Mouse (Mus musculus): Measurements from ENCODE around the gene Stat5b. TPM values are rescaled to one million over a fixed set of nuclear protein-coding genes. Genes with fewer than 3 reads are reported as not detected.
A peak's percentile ranks its signal among the peaks of the same experiment; 100 is the strongest.

Gene Stat5b
- polyA plus RNA-seq, 1 experiment from 2014 or later = 26.8 TPM

GRCm38 (mm10) chr11:100831396-100831795 is 19.1 kb downstream of the Stat5b start:
- H3K27ac ChIP-seq = no peak overlapping the region
- no peak overlapping the region for H3K9ac ChIP-seq
- H3K4me3 ChIP-seq (replicated peaks) = no peak overlapping the region
- H3K4me2 ChIP-seq (replicated peaks) = no peak overlapping the region
- H3K27me3 ChIP-seq (replicated peaks) = no peaks in the 10 kb centered on the region
- H3K9me3 ChIP-seq = no peaks in the 10 kb centered on the region
- 0 out of 2 replicates have a peak, but pooled peaks cover 7% of the 10 kb centered on the region for H3K4me1 ChIP-seq (replicated peaks)
- H3K36me3 ChIP-seq = no peaks in the 10 kb centered on the region
- ATAC-seq = no peak
- 80% methylated on average over 10 of the region's 10 CpGs for WGBS

GRCm38 (mm10) chr11:100829691-100830090 is 20.8 kb downstream of the Stat5b start:
- Histone ChIP-seq H3K4me3 (replicated peaks) (no peak overlapping the region), H3K9ac (no peak overlapping the region), H3K27me3 (replicated peaks) (no peaks in the 10 kb centered on the region), H3K4me1 (replicated peaks) (0 out of 2 replicates have a peak, but pooled peaks cover 7% of the 10 kb centered on the region), H3K36me3 (no peaks in the 10 kb centered on the region), H3K9me3 (no peaks in the 10 kb centered on the region), H3K4me2 (replicated peaks) (no peak overlapping the region), H3K27ac (no peak overlapping the region)
- no peak for ATAC-seq
- 84% methylated on average over 12 of the region's 12 CpGs for WGBS

- H3K27ac ChIP-seq = no peak overlapping the region
- H3K27me3 ChIP-seq (replicated peaks) = no peaks in the 10 kb centered on the region
- no peak overlapping the region for H3K9ac ChIP-seq
- ATAC-seq = peak; percentile 69
- H3K4me1 ChIP-seq (replicated peaks) = 0 out of 2 replicates have a peak, but pooled peaks cover 7% of the 10 kb centered on the region
- H3K36me3 ChIP-seq = no peaks in the 10 kb centered on the region
- no peak overlapping the region for H3K4me2 ChIP-seq (replicated peaks)
- H3K4me3 ChIP-seq (replicated peaks) = no peak overlapping the region
- H3K9me3 ChIP-seq = no peaks in the 10 kb centered on the region
- WGBS = 48% methylated on average over 10 of the region's 10 CpGs
Measured at GRCm38 (mm10) chr11:100828676-100829151, 21.8 kb downstream of the Stat5b start.

GRCm38 (mm10) chr11:100826161-100826866 is 24.2 kb downstream of the Stat5b start:
- WGBS = 74% methylated on average over 13 of the region's 13 CpGs
- H3K4me2 ChIP-seq (replicated peaks) = no peak overlapping the region
- no peak for ATAC-seq
- no peak overlapping the region for H3K27ac ChIP-seq
- H3K9ac ChIP-seq = no peak overlapping the region
- no peak overlapping the region for H3K4me3 ChIP-seq (replicated peaks)
- no peaks in the 10 kb centered on the region for H3K27me3 ChIP-seq (replicated peaks)
- H3K36me3 ChIP-seq = no peaks in the 10 kb centered on the region
- no peaks in the 10 kb centered on the region for H3K9me3 ChIP-seq
- 0 out of 2 replicates have a peak, but pooled peaks cover 2% of the 10 kb centered on the region for H3K4me1 ChIP-seq (replicated peaks)

- Histone ChIP-seq H3K4me2 (replicated peaks) (no peak overlapping the region), H3K4me1 (replicated peaks) (0 out of 2 replicates have a peak, but pooled peaks cover 2% of the 10 kb centered on the region), H3K27me3 (replicated peaks) (no peaks in the 10 kb centered on the region), H3K4me3 (replicated peaks) (no peak overlapping the region), H3K27ac (no peak overlapping the region), H3K36me3 (no peaks in the 10 kb centered on the region), H3K9me3 (no peaks in the 10 kb centered on the region), H3K9ac (no peak overlapping the region)
- WGBS = 87% methylated on average over 9 of the region's 9 CpGs
- no peak for ATAC-seq
Measured at GRCm38 (mm10) chr11:100825451-100825850, 25.1 kb downstream of the Stat5b start.

- ATAC-seq = no peak
- WGBS = 79% methylated on average over 7 of the region's 7 CpGs
Measured at GRCm38 (mm10) chr11:100824496-100824895, 26.0 kb downstream of the Stat5b start.

GRCm38 (mm10) chr11:100823543-100824313 is 26.8 kb downstream of the Stat5b start:
- Histone ChIP-seq H3K4me2 (replicated peaks) (no peak overlapping the region), H3K9ac (no peak overlapping the region), H3K4me3 (replicated peaks) (no peak overlapping the region), H3K9me3 (no peaks in the 10 kb centered on the region), H3K4me1 (replicated peaks) (0 out of 2 replicates have a peak, but pooled peaks cover 2% of the 10 kb centered on the region), H3K27me3 (replicated peaks) (no peaks in the 10 kb centered on the region), H3K36me3 (no peaks in the 10 kb centered on the region), H3K27ac (no peak overlapping the region)
- WGBS = 75% methylated on average over 8 of the region's 8 CpGs
- no peak for ATAC-seq

More at GRCm38 (mm10) chr11:100824496-100824895, 26.0 kb downstream of the Stat5b start:
- Histone ChIP-seq H3K4me3 (replicated peaks) (no peak overlapping the region), H3K27ac (no peak overlapping the region), H3K4me2 (replicated peaks) (no peak overlapping the region), H3K9me3 (no peaks in the 10 kb centered on the region), H3K9ac (no peak overlapping the region), H3K36me3 (no peaks in the 10 kb centered on the region), H3K27me3 (replicated peaks) (no peaks in the 10 kb centered on the region), H3K4me1 (replicated peaks) (0 out of 2 replicates have a peak, but pooled peaks cover 2% of the 10 kb centered on the region)

- Histone ChIP-seq H3K27me3 (replicated peaks) (no peaks in the 10 kb centered on the region), H3K27ac (0 out of 2 replicates have a peak overlapping the region, but pooled peaks have one; percentile 13), H3K36me3 (no peaks in the 10 kb centered on the region), H3K4me3 (replicated peaks) (no peak overlapping the region), H3K9me3 (no peaks in the 10 kb centered on the region), H3K4me1 (replicated peaks) (0 out of 2 replicates have a peak, but pooled peaks cover 2% of the 10 kb centered on the region), H3K9ac (0 out of 2 replicates have a peak overlapping the region, but pooled peaks have one; percentile 5), H3K4me2 (replicated peaks) (no peak overlapping the region; the same call in 1 of the 2 replicates)
- 45% methylated on average over 12 of the region's 12 CpGs for WGBS
- no peak for ATAC-seq
Measured at GRCm38 (mm10) chr11:100822365-100822764, 28.2 kb downstream of the Stat5b start.

GRCm38 (mm10) chr11:100821605-100822220 is 28.8 kb downstream of the Stat5b start:
- Histone ChIP-seq H3K9me3 (no peaks in the 10 kb centered on the region), H3K27ac (no peak overlapping the region), H3K36me3 (no peaks in the 10 kb centered on the region), H3K9ac (no peak overlapping the region), H3K4me3 (replicated peaks) (no peak overlapping the region), H3K4me1 (replicated peaks) (0 out of 2 replicates have a peak, but pooled peaks cover 2% of the 10 kb centered on the region), H3K27me3 (replicated peaks) (no peaks in the 10 kb centered on the region), H3K4me2 (replicated peaks) (no peak overlapping the region)
- no peak for ATAC-seq
- WGBS = 87% methylated on average over 13 of the region's 13 CpGs

GRCm38 (mm10) chr11:100820047-100820446 is 30.5 kb downstream of the Stat5b start:
- ATAC-seq = no peak
- WGBS = 89% methylated on average over 8 of the region's 8 CpGs

GRCm38 (mm10) chr11:100819626-100820025 is 30.9 kb downstream of the Stat5b start:
- Histone ChIP-seq H3K4me1 (replicated peaks) (peaks cover 12% of the 10 kb centered on the region; the same call in 1 of the 2 replicates), H3K4me2 (replicated peaks) (no peak overlapping the region), H3K9ac (no peak overlapping the region), H3K9me3 (no peaks in the 10 kb centered on the region), H3K36me3 (no peaks in the 10 kb centered on the region), H3K27ac (no peak overlapping the region), H3K27me3 (replicated peaks) (no peaks in the 10 kb centered on the region), H3K4me3 (replicated peaks) (no peak overlapping the region)
- 89% methylated on average over 16 of the region's 16 CpGs for WGBS
- ATAC-seq = no peak

More at GRCm38 (mm10) chr11:100820047-100820446, 30.5 kb downstream of the Stat5b start:
- Histone ChIP-seq H3K9ac (no peak overlapping the region), H3K4me1 (replicated peaks) (peaks cover 11% of the 10 kb centered on the region; the same call in 1 of the 2 replicates), H3K4me2 (replicated peaks) (no peak overlapping the region), H3K36me3 (no peaks in the 10 kb centered on the region), H3K27me3 (replicated peaks) (no peaks in the 10 kb centered on the region), H3K4me3 (replicated peaks) (no peak overlapping the region), H3K27ac (no peak overlapping the region), H3K9me3 (no peaks in the 10 kb centered on the region)

GRCm38 (mm10) chr11:100819048-100819447 is 31.5 kb downstream of the Stat5b start:
- Histone ChIP-seq H3K4me2 (replicated peaks) (no peak overlapping the region), H3K4me1 (replicated peaks) (peaks cover 16% of the 10 kb centered on the region; the same call in 1 of the 2 replicates), H3K36me3 (no peaks in the 10 kb centered on the region), H3K9me3 (no peaks in the 10 kb centered on the region), H3K27ac (no peak overlapping the region), H3K9ac (no peak overlapping the region), H3K4me3 (replicated peaks) (no peak overlapping the region), H3K27me3 (replicated peaks) (no peaks in the 10 kb centered on the region)
- WGBS = 66% methylated on average over 8 of the region's 8 CpGs
- ATAC-seq = no peak

Measured in intestine, embryonic 15.5 days (tissue).